Mouse (Mus musculus) embryonic facial prominence, embryonic 14.5 days (tissue): ENCODE data around the gene Cenpu. TPM values are rescaled to one million over a fixed set of nuclear protein-coding genes. Genes with fewer than 3 reads are reported as not detected.
A peak's percentile ranks its signal among the peaks of the same experiment; 100 is the strongest.

Experiments used
- ATAC-seq: fragments of 200-750 bp; cut with Nextera tagmentation; 2 replicates; pipeline ENCODE4 v1.8.0; 2017; ENCODE audit warnings: low read depth, moderate number of reproducible peaks, moderate TSS enrichment
- DNase-seq: peaks from one replicate; pipeline ENCODE4 v3.0.0-alpha.2; 2015; ENCODE audit warnings: low spot score
- H3K27ac ChIP-seq: fragments of 300-500 bp; sonication (generic); replicated peaks from 2 replicates; pipeline ENCODE4 v1.5.1; 2014; ENCODE audit warnings: low read depth, mild to moderate bottlenecking, low read length, moderate library complexity
- H3K27me3 ChIP-seq: fragments of 300-500 bp; sonication (generic); replicated peaks from 2 replicates; pipeline ENCODE4 v1.6.1; 2014; ENCODE audit warnings: low read length; ENCODE audit not compliant: control insufficient read depth, insufficient read depth
- H3K36me3 ChIP-seq: fragments of 300-500 bp; sonication (generic); 2 replicates; pipeline ENCODE4 v1.6.1; 2014; ENCODE audit warnings: low read length, mixed read lengths; ENCODE audit not compliant: control insufficient read depth, insufficient read depth
- H3K4me1 ChIP-seq: fragments of 300-500 bp; sonication (generic); 2 replicates; pipeline ENCODE4 v1.6.1; 2014; ENCODE audit warnings: antibody characterized with exemption, low read length; ENCODE audit not compliant: control insufficient read depth, insufficient read depth
- H3K4me2 ChIP-seq: fragments of 300-500 bp; sonication (generic); 2 replicates; pipeline ENCODE4 v1.6.1; 2014; ENCODE audit warnings: low read depth, mild to moderate bottlenecking, low read length, moderate library complexity, mixed read lengths
- H3K4me3 ChIP-seq: fragments of 300-500 bp; sonication (generic); 2 replicates; pipeline ENCODE4 v1.5.1; 2014; ENCODE audit warnings: low read depth, mild to moderate bottlenecking, low read length
- H3K9ac ChIP-seq: fragments of 300-500 bp; sonication (generic); 2 replicates; pipeline ENCODE4 v1.6.1; 2014; ENCODE audit warnings: low read depth, mild to moderate bottlenecking, low read length, moderate library complexity, mixed read lengths
- H3K9me3 ChIP-seq: fragments of 300-500 bp; sonication (generic); 2 replicates; pipeline ENCODE4 v1.6.1; 2016; ENCODE audit warnings: low read length; ENCODE audit not compliant: control insufficient read depth
- WGBS: fragments of 180-500 bp; shearing (Covaris S2); extraction: QIAGEN DNeasy Blood & Tissue Kit; methylation state at CpG from one replicate; pipeline ENCODE4 v1.1.7; 2014; 5-methylcytosine and 5-hydroxymethylcytosine counted together
- polyA plus RNA-seq: library from polyadenylated mRNA; unstranded; fragments of >200 nt; fragmentation: Nextera tagmentation; extraction: Ambion mirVana; gene quantifications from 2 replicates; pipeline ENCODE4 v1.2.1, GENCODE M21; 2014

Cenpu gene
- polyA plus RNA-seq, 1 experiment from 2014 or later = 12.4 TPM

GRCm38 (mm10) chr8:46598114-46598513, 46.3 kb downstream of the Cenpu start:
- DNase-seq (no peak), ATAC-seq (no peak)
- no peaks in the 10 kb centered on the region for H3K27me3 ChIP-seq

DNA sequence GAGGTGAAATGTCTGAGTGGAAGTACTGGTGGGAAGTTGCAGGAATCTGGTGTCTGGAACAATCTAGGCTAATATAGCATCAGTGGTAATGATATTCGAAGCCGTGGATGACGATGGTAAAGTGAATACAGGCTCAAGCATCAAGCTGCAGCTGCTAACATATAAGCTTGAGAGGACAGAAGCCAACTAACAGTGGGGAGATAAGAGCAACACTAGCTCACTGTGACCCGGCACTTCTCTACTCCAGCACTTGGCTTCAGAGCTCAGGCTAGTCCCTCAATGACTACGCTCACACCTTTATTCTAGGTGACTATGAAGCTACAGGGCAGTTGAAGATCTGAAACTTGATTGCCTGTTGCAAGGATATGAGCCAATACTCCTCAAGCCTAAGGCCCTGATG, 46.9 kb downstream of the Cenpu start:
- Histone ChIP-seq H3K4me1 (no peaks in the 10 kb centered on the region), H3K9ac (no peak overlapping the region), H3K4me3 (no peak overlapping the region), H3K36me3 (peaks cover 12% of the 10 kb centered on the region; the same call in 1 of the 2 replicates), H3K9me3 (no peaks in the 10 kb centered on the region), H3K27ac (no peak overlapping the region), H3K27me3 (no peaks in the 10 kb centered on the region), H3K4me2 (no peak overlapping the region)
- DNase-seq (no peak), ATAC-seq (no peak)
- 89% methylated on average over 5 of the region's 5 CpGs for WGBS

More at GRCm38 (mm10) chr8:46598114-46598513, 46.3 kb downstream of the Cenpu start:
- Histone ChIP-seq H3K9me3 (no peaks in the 10 kb centered on the region), H3K36me3 (peaks cover 12% of the 10 kb centered on the region; the same call in 1 of the 2 replicates), H3K4me2 (no peak overlapping the region), H3K4me3 (no peak overlapping the region), H3K4me1 (no peaks in the 10 kb centered on the region), H3K9ac (no peak overlapping the region), H3K27ac (no peak overlapping the region)
- WGBS = 90% methylated on average over 2 of the region's 2 CpGs

- Histone ChIP-seq H3K27me3 (no peaks in the 10 kb centered on the region), H3K4me2 (no peak overlapping the region), H3K9me3 (no peaks in the 10 kb centered on the region), H3K36me3 (peaks cover 12% of the 10 kb centered on the region; the same call in 1 of the 2 replicates), H3K9ac (no peak overlapping the region), H3K4me1 (no peaks in the 10 kb centered on the region), H3K4me3 (no peak overlapping the region), H3K27ac (no peak overlapping the region)
- ATAC-seq (no peak), DNase-seq (no peak)
- 89% methylated on average over 7 of the region's 7 CpGs for WGBS
Measured at GRCm38 (mm10) chr8:46599314-46599904, 47.6 kb downstream of the Cenpu start.

- Histone ChIP-seq H3K27ac (peak overlapping the region; percentile 8; the same call in 1 of the 2 replicates), H3K36me3 (peaks cover 20% of the 10 kb centered on the region), H3K4me2 (no peak overlapping the region), H3K9me3 (no peaks in the 10 kb centered on the region), H3K27me3 (no peaks in the 10 kb centered on the region), H3K4me3 (no peak overlapping the region), H3K4me1 (no peaks in the 10 kb centered on the region), H3K9ac (no peak overlapping the region)
- ATAC-seq (no peak), DNase-seq (peak; percentile 26)
- 42% methylated on average over 10 of the region's 10 CpGs for WGBS
Measured at GRCm38 (mm10) chr8:46600959-46601707, 49.3 kb downstream of the Cenpu start.

GRCm38 (mm10) chr8:46603587-46603986, 51.8 kb downstream of the Cenpu start:
- Histone ChIP-seq H3K27ac (no peak overlapping the region), H3K36me3 (peaks cover 16% of the 10 kb centered on the region), H3K9me3 (no peaks in the 10 kb centered on the region), H3K4me3 (no peak overlapping the region), H3K9ac (no peak overlapping the region), H3K4me2 (no peak overlapping the region), H3K27me3 (no peaks in the 10 kb centered on the region), H3K4me1 (no peaks in the 10 kb centered on the region)
- peak; percentile 45 for DNase-seq
- 40% methylated on average over 5 of the region's 5 CpGs for WGBS
- peak; percentile 70; the same call in 1 of the 2 replicates for ATAC-seq

GRCm38 (mm10) chr8:46606930-46607329, 55.1 kb downstream of the Cenpu start:
- WGBS = 75% methylated on average over 1 of the region's 1 CpGs
- no peak overlapping the region for H3K4me3 ChIP-seq
- H3K9ac ChIP-seq = no peak overlapping the region
- peaks cover 13% of the 10 kb centered on the region for H3K36me3 ChIP-seq
- no peak overlapping the region for H3K27ac ChIP-seq
- H3K4me2 ChIP-seq = no peak overlapping the region
- DNase-seq (no peak), ATAC-seq (no peak)
- no peaks in the 10 kb centered on the region for H3K9me3 ChIP-seq
- no peaks in the 10 kb centered on the region for H3K27me3 ChIP-seq
- H3K4me1 ChIP-seq = no peaks in the 10 kb centered on the region

GRCm38 (mm10) chr8:46611557-46611956, 59.7 kb downstream of the Cenpu start:
- Histone ChIP-seq H3K4me2 (no peak overlapping the region), H3K27ac (no peak overlapping the region), H3K27me3 (no peaks in the 10 kb centered on the region), H3K4me3 (no peak overlapping the region), H3K36me3 (0 out of 2 replicates have a peak, but pooled peaks cover 6% of the 10 kb centered on the region), H3K9ac (no peak overlapping the region), H3K4me1 (peaks cover 12% of the 10 kb centered on the region), H3K9me3 (no peaks in the 10 kb centered on the region)
- ATAC-seq (no peak), DNase-seq (no peak)
- WGBS = 85% methylated on average over 8 of the region's 8 CpGs

- Histone ChIP-seq H3K4me2 (0 out of 2 replicates have a peak overlapping the region, but pooled peaks have one; percentile 20), H3K9me3 (no peaks in the 10 kb centered on the region), H3K4me3 (no peak overlapping the region), H3K27ac (peak overlapping the region; percentile 75), H3K9ac (no peak overlapping the region), H3K4me1 (peaks cover 12% of the 10 kb centered on the region), H3K27me3 (no peaks in the 10 kb centered on the region), H3K36me3 (0 out of 2 replicates have a peak, but pooled peaks cover 6% of the 10 kb centered on the region)
- DNase-seq = peak; percentile 84
- 26% methylated on average over 4 of the region's 4 CpGs for WGBS
- ATAC-seq = peak; percentile 28
Measured at GRCm38 (mm10) chr8:46612913-46613312, 61.1 kb downstream of the Cenpu start.
